Mouse (Mus musculus) mouse embryonic stem cell (cell line): ENCODE measurements at regions not wholly inside any gene's neighbourhood (a gene's known extent, or its start where the extent isn't known, plus 50 kb on each side); places are given as distances from the start of the nearest gene placed in this dataset.
"Not testable (repeated sequence)": the region's sequence is repeated elsewhere in the genome, so short reads cannot be mapped to it uniquely, and the experiment has no call there.

Source experiments
- in situ Hi-C, 2 experiments: fragments of 300-500 bp; cut with MboI; formaldehyde crosslinking; loops; 1 replicate in 1 of 2; 3 replicates in 1 of 2; pipeline ENCODE4 v1.14.3; 2019 to 2020; ENCODE audit warnings: low sequenced_read_pairs in 2 of 2, low pct_unique_long_range_greater_than_20kb in 1 of 2, mixed read lengths in 1 of 2; ENCODE audit not compliant: unreplicated experiment in 1 of 2

- in situ Hi-C loops: no loop called here
Measured at GRCm38 (mm10) chr6:22716864-22717557, 158.3 kb upstream of the Ptprz1 start.

GRCm38 (mm10) chr6:22716144-22716856 is 159.0 kb upstream of the Ptprz1 start:
- in situ Hi-C loops: no loop called here

- in situ Hi-C loops: no loop called here
Measured at GRCm38 (mm10) chr6:22698187-22698586, 177.1 kb upstream of the Ptprz1 start.

- in situ Hi-C loops: no loop called here
Measured at GRCm38 (mm10) chr6:22688678-22689126, 186.6 kb upstream of the Ptprz1 start.

GRCm38 (mm10) chr6:22674586-22674929 is 200.7 kb upstream of the Ptprz1 start:
- in situ Hi-C loops: no loop called here

GRCm38 (mm10) chr6:22673919-22674585 is 201.2 kb upstream of the Ptprz1 start:
- in situ Hi-C loops: no loop called here

GRCm38 (mm10) chr6:22671524-22671923 is 203.8 kb upstream of the Ptprz1 start:
- in situ Hi-C loops: no loop called here

DNA sequence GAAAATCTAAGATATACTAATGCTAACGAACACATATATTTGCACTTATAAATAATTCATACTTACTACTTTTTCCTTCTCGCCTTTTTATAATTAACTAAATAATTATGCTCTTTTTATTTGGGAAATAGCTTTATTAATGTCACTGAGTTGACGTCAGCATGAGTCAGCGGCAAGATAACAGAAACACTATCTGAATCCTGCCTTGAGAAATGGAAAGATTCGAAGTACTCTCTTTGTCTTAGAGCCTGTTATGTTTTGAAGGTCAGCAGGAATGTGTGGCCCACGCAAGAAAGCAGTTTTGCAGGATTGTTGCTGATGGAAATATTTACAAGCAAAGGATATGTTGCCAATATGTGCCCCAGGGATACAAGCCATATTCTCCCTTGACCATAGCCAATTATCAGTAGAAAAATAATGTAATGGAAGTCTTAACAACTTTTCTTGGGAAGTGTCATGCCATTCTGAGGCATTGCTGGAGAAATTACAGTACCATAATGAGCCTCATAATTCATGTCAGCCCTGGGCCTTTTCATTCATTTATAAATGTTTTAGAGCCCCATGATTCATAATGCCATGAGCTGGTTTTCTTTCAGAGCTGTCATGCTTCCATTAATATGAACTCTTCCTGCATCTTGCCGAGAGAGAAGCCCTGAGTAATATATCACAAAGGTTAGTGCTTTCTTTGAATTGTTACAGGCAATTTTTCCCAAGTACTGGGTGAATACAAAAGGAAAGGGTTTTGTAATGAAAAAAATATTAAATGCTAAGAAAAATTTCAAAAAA is 206.9 kb upstream of the Ptprz1 start:
- in situ Hi-C loops: no loop called here

DNA sequence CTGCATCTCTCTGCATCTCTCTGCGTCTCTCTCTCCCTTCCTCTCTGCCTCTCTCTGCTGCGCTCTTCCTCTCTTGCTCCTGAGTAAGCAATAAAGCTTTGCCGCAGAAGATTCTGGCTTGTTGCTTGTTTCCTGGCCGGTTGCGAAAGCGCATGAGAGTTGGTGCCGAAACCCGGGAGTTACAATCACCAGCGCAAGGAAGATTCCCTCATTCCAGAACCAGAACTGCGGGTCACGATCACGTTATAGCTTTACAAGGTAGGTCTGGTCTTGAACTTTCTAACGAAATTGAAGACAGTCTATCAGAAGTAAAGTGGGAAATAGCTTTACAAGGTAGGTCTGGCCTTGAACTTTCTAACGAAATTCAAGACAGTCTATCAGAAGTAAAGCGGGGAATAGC is 217.9 kb upstream of the Ptprz1 start:
- in situ Hi-C loops: not testable (repeated sequence)

GRCm38 (mm10) chr6:22640100-22640499 is 235.2 kb upstream of the Ptprz1 start:
- in situ Hi-C loops: no loop called here

- in situ Hi-C loops: no loop called here
Measured at GRCm38 (mm10) chr6:22635141-22635540, 240.2 kb upstream of the Ptprz1 start.

GRCm38 (mm10) chr6:22634740-22635139 is 240.6 kb upstream of the Ptprz1 start:
- in situ Hi-C loops: no loop called here

- in situ Hi-C loops: no loop called here
Measured at GRCm38 (mm10) chr6:22591592-22591991, 235.5 kb upstream of the Fam3c start.

GRCm38 (mm10) chr6:22584851-22585250 is 228.8 kb upstream of the Fam3c start:
- in situ Hi-C loops: no loop called here

DNA sequence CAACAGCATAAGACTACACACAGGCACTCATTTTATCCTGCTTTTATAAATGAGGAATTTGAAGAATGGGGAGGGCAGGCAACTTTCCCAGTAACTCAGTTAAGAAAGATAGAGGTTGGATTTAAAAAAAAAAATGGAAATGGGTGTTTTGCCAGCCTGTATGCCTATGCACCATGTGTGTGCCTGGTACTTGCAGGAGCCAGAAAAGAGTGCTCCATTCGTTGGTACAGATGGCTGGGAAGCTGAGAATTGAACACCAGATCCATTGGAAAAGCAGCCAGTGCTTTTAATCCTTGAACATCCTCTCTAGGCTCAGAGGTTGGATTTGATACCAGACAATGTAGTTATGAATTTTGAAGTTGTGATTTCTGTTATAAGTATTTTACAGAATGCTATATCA is 216.9 kb upstream of the Fam3c start:
- in situ Hi-C loops: no loop called here

DNA sequence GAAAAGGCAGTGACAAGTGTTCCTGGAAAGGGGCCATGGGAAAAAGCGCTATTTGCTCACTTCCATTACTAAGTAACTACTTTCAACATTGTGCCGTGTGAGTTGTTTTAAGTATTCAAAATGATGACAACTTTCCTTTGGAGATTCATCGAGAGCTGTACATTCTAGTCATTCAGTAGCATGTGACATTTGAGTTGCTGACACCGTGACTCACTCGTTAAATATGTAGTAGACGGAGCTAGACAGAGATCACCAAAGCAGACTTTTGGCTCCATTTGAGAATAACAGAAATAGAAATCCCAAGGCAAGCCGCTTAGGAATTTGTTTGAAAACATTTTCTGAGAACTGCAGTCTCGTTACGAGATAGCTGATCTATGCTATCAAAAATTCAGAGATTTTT is 211.8 kb upstream of the Fam3c start:
- in situ Hi-C loops: no loop called here

- in situ Hi-C loops: no loop called here
Measured at GRCm38 (mm10) chr6:22548296-22549245, 192.5 kb upstream of the Fam3c start.

DNA sequence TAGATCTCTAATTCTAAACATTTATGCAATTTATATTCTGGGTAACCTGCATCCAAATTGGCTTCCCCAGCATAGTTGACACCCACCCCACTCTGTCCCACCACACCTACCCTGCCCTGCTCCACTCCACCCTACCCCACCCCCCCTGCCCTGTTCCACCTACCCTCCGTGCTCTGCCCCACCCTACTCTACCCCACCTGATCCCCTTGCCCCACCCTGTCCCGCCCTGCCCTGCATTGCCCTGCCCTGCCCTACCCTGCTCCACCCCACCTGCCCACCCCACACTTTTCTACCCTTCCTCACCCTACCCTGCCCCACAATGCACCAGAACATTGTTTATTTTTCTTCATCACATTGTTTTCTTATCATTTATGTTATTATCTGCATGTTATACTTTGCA is 185.6 kb upstream of the Fam3c start:
- in situ Hi-C loops: no loop called here
